Mouse (Mus musculus) G1E (cell line): ENCODE data around the gene 1700001J03Rik.

Experiments used
- CTCF ChIP-seq: IDR thresholded peaks from 2 replicates; pipeline ENCODE4 v1.5.1; 2012; ENCODE audit warnings: low read depth, low read length, inconsistent platforms, mixed read lengths
- GATA1 ChIP-seq: IDR thresholded peaks from 2 replicates; pipeline ENCODE4 v1.6.1; 2012; ENCODE audit warnings: borderline replicate concordance, low read length, inconsistent platforms, mixed read lengths

DNA sequence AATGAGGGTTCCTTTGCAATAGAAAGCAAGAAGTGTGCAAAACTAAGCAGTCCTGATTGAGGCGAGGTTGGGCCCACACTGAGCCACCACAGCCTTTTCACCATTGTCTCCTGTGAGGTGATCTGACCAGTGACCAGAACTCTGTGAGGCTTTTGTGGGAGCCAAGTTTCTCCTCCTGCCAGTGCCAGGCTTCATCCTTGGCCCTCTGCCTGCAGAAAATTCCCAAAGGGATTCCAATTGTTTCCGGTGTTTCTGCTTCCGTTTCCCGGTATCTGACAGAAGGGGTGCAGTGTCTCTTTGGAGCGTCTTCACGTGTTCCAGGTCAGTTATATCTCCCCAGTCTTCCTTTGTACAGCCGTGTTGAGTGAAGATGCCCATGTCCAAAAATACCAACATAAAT lies 3.6 kb upstream of the 1700001J03Rik start:
- TF ChIP-seq CTCF (no peak), GATA1 (no peak)
